Mouse (Mus musculus) stomach, postnatal 0 days (tissue): ENCODE data around the gene Acsl3. TPM values are rescaled to one million over a fixed set of nuclear protein-coding genes. Genes with fewer than 3 reads are reported as not detected.
A peak's percentile ranks its signal among the peaks of the same experiment; 100 is the strongest.

Source experiments
- ATAC-seq: fragments of 200-750 bp; cut with Nextera tagmentation; 2 replicates; pipeline ENCODE4 v1.8.0; 2017; ENCODE audit not compliant: low FRiP score, low TSS enrichment
- DNase-seq: peaks from one replicate; pipeline ENCODE4 v3.0.0-alpha.2; 2016; ENCODE audit warnings: low spot score
- H3K27ac ChIP-seq: fragments of 300-500 bp; sonication (generic); replicated peaks from 2 replicates; pipeline ENCODE4 v1.5.1; 2014; ENCODE audit warnings: mild to moderate bottlenecking, control low read depth
- H3K27me3 ChIP-seq: fragments of 300-500 bp; sonication (generic); 2 replicates; pipeline ENCODE4 v1.6.1; 2014; ENCODE audit warnings: low read length; ENCODE audit not compliant: control insufficient read depth, insufficient read depth
- H3K36me3 ChIP-seq: fragments of 300-500 bp; sonication (generic); 2 replicates; pipeline ENCODE4 v1.6.1; 2014; ENCODE audit warnings: low read length, mixed read lengths; ENCODE audit not compliant: control insufficient read depth, insufficient read depth
- H3K4me1 ChIP-seq: fragments of 300-500 bp; sonication (generic); replicated peaks from 2 replicates; pipeline ENCODE4 v1.6.1; 2014; ENCODE audit warnings: antibody characterized with exemption; ENCODE audit not compliant: control insufficient read depth, insufficient read depth
- H3K4me2 ChIP-seq: fragments of 300-500 bp; sonication (generic); replicated peaks from 2 replicates; pipeline ENCODE4 v1.6.1; 2014; ENCODE audit warnings: low read depth, mild to moderate bottlenecking, control low read depth, moderate library complexity
- H3K4me3 ChIP-seq: fragments of 300-500 bp; sonication (generic); 2 replicates; pipeline ENCODE4 v1.5.1; 2014; ENCODE audit warnings: low read depth, low read length, control low read depth
- H3K9ac ChIP-seq: fragments of 300-500 bp; sonication (generic); 2 replicates; pipeline ENCODE4 v1.6.1; 2014; ENCODE audit warnings: mild to moderate bottlenecking, low read length, control low read depth, mixed read lengths
- H3K9me3 ChIP-seq: fragments of 300-500 bp; sonication (generic); 2 replicates; pipeline ENCODE4 v1.6.1; 2016; ENCODE audit warnings: low read length; ENCODE audit not compliant: control insufficient read depth
- CTCF ChIP-seq: IDR thresholded peaks from 2 replicates; pipeline ENCODE4 v1.5.1; 2016; ENCODE audit warnings: antibody characterized with exemption, low read depth, mild to moderate bottlenecking, moderate library complexity
- EP300 ChIP-seq: optimal IDR thresholded peaks from 2 replicates; pipeline ENCODE3; 2016; ENCODE audit warnings: antibody characterized with exemption
- WGBS: fragments of 180-500 bp; shearing (Covaris S2); extraction: QIAGEN DNeasy Blood & Tissue Kit; methylation state at CpG from one replicate; pipeline ENCODE4 v1.1.7; 2014; 5-methylcytosine and 5-hydroxymethylcytosine counted together
- polyA plus RNA-seq: library from polyadenylated mRNA; unstranded; fragments of >200 nt; fragmentation: Nextera tagmentation; extraction: Ambion mirVana; gene quantifications from 2 replicates; pipeline ENCODE4 v1.2.1, GENCODE M21; 2015

Acsl3 gene
- polyA plus RNA-seq, 1 experiment from 2014 or later = 37.7 TPM

DNA sequence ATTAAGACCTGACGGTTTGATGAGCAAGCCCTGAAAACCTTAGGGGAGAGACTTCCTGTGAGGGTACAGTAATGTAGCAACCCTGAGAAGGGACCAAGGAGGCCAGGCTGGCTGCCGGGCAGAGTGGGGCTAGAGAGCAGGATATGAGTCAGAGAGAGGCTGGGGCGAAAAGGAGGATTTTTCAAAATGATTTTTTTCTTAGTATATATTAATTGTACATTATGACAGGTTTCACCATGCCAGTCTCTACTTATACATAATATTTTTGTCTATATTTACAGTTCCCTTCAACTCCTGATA, 67.5 kb downstream of the Acsl3 start:
- Histone ChIP-seq H3K9me3 (no peaks in the 10 kb centered on the region), H3K4me3 (no peak overlapping the region), H3K9ac (no peak overlapping the region), H3K4me2 (no peak overlapping the region), H3K27me3 (no peaks in the 10 kb centered on the region), H3K4me1 (no peaks in the 10 kb centered on the region), H3K27ac (no peak overlapping the region), H3K36me3 (no peaks in the 10 kb centered on the region)
- ATAC-seq = no peak
- TF ChIP-seq CTCF (no peak), EP300 (no peak)
- WGBS = 57% methylated on average over 3 of the region's 3 CpGs
- no peak for DNase-seq

DNA sequence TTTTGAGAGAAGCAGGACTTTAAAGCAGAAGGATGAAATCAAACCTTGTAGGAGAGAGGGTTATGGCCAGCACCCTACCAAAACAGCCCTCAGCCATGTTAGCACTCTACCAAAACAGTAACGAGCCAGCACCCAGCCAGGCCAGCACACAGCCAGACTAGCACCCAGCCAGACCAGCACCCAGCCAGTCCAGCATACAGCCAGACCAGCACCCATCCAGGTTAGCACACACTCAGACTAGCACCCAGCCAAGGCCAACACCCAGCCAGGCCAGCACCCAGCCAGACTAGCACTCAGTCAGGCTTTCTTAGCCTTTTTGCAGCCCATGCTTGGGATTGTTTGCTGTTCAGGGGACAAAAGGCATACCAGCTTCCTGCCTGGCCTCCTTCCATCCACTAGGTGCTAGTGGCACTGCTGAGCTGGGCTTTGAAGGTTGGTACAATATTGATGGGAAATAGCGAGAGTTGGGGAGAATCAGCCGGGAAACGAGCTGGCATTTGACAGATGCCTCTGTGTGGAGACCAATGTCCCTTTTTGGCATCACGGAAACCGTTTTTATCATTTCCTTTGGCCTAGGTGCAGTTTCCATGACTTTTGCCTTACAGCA, 68.1 kb downstream of the Acsl3 start:
- no peak overlapping the region for H3K9ac ChIP-seq
- TF ChIP-seq CTCF (peak; percentile 51), EP300 (no peak)
- no peaks in the 10 kb centered on the region for H3K27me3 ChIP-seq
- DNase-seq (no peak), ATAC-seq (no peak)
- H3K4me1 ChIP-seq = no peaks in the 10 kb centered on the region
- no peak overlapping the region for H3K4me3 ChIP-seq
- H3K27ac ChIP-seq = no peak overlapping the region
- H3K4me2 ChIP-seq = no peak overlapping the region
- H3K36me3 ChIP-seq = no peaks in the 10 kb centered on the region
- no peaks in the 10 kb centered on the region for H3K9me3 ChIP-seq
- 64% methylated on average over 6 of the region's 6 CpGs for WGBS

DNA sequence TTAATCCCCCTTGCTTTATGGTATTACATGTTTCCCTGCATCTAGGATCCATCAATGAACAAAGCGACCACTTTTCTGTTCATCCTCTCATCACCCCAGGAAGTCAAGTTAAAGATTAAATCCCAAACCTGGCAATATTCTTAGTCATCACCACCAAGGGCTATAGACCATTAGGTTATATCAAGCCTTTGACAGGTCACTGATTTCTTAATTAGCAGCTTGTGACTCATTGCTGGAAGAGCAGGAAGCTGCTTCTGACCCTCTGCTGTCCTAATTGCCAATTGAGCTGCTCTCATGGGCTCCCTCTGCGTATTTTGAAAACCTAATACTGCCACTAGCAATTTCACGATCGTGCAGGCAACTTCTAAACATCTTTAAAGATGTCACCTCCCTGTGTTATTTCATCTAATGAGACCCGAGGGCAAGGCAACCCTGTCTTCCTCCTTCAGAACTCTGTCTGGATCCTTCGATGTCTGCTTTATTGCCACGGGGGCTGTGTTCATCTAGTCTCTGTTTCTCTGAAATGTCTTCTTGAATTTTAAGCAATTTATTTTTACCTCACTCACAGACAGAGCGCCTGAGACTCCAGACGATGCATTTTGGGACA, 72.6 kb downstream of the Acsl3 start:
- Histone ChIP-seq H3K27ac (no peak overlapping the region), H3K9ac (no peak overlapping the region), H3K4me2 (no peak overlapping the region), H3K36me3 (no peaks in the 10 kb centered on the region), H3K27me3 (no peaks in the 10 kb centered on the region), H3K9me3 (no peaks in the 10 kb centered on the region), H3K4me3 (no peak overlapping the region), H3K4me1 (no peaks in the 10 kb centered on the region)
- TF ChIP-seq CTCF (no peak), EP300 (no peak)
- no peak for DNase-seq
- 81% methylated on average over 9 of the region's 9 CpGs for WGBS
- ATAC-seq = no peak

DNA sequence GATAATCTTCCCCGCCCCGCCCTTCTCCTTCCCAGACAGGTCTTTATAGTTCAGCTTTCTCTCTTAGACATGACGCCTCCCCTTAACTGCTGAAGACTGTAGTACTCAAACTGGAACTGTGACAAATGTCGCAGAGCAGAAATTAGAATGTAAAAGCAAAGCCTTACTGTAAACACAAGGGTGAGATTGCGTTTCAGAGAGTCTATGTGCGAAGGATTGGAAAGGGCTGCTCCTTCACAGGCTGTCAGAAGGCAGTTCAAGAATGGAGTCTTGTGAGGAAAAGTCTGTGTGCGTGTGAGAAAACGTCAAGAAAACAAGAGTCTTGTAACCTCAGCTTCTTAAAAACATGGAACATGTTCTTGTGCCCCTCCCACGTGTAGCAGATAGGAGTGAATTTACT, 74.7 kb downstream of the Acsl3 start:
- no peak overlapping the region for H3K4me3 ChIP-seq
- H3K27ac ChIP-seq = no peak overlapping the region
- TF ChIP-seq EP300 (no peak), CTCF (no peak)
- ATAC-seq = no peak
- no peaks in the 10 kb centered on the region for H3K9me3 ChIP-seq
- no peaks in the 10 kb centered on the region for H3K27me3 ChIP-seq
- H3K4me1 ChIP-seq = no peaks in the 10 kb centered on the region
- H3K9ac ChIP-seq = no peak overlapping the region
- no peak overlapping the region for H3K4me2 ChIP-seq
- WGBS = 65% methylated on average over 9 of the region's 9 CpGs
- no peak for DNase-seq
- H3K36me3 ChIP-seq = no peaks in the 10 kb centered on the region

DNA sequence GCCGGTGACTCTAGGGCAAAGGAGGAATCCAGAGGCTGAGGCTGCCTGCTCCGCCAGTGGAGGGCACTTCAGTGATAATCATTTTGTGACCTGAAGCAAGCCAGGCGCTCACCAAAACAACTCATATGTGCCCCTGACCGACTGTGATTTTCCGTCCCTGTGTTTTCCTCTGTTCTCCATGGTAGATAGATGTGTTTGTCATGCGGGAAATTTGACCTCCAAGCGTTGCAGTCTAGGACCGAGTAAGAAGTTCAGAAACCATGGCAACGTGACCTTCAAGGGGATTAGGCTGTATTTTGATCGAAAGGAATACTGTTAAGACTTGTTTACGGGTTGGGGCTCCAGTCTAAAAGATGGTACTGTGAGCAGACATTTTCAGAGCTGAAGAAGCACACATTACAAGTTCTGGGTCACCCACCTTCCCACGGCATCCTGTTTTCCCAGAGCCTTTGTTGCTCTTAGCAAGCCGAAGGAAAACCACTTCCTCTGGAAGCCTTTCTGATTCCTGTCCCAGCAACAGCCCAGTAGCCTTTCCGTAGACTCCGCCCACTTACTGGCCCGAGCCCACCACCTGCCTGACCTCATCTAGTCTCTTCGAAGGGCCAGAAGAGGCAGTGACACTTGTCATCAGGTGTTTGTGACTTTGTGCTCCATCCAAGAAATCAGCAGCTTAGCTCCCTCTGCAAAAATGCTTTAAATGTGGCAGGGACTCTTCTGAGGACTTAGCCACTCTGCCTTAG, 76.8 kb downstream of the Acsl3 start:
- ATAC-seq (no peak), DNase-seq (no peak)
- TF ChIP-seq CTCF = no peak
- TF ChIP-seq EP300 = no peak
- WGBS = 64% methylated on average over 17 of the region's 17 CpGs
- H3K4me2 ChIP-seq = no peak overlapping the region
- H3K27me3 ChIP-seq = no peaks in the 10 kb centered on the region
- H3K36me3 ChIP-seq = no peaks in the 10 kb centered on the region
- H3K4me3 ChIP-seq = no peak overlapping the region
- no peaks in the 10 kb centered on the region for H3K9me3 ChIP-seq
- H3K4me1 ChIP-seq = no peaks in the 10 kb centered on the region
- no peak overlapping the region for H3K27ac ChIP-seq
- no peak overlapping the region for H3K9ac ChIP-seq

DNA sequence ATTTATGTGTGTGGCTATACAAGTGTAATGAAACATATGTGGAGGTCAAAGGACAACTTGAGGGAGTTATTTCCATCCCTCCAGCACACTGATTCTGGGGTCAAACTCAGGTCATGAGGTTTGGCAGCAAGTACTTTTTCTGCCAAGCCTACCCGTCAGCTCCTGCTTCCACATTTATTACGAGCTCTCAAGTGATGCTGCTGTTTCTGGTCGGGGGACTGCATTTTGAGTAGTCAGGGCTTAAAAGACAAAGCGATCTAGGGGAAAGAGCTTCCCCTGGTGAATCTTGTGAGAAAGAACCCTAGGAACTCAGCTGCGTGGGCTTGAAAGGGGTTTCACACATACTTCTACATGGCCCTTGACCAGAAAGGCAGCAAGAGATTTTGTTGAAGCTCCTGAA, 80.0 kb downstream of the Acsl3 start:
- DNase-seq = no peak
- Histone ChIP-seq H3K27ac (no peak overlapping the region), H3K36me3 (no peaks in the 10 kb centered on the region), H3K4me2 (no peak overlapping the region), H3K4me3 (no peak overlapping the region), H3K9ac (no peak overlapping the region), H3K4me1 (no peaks in the 10 kb centered on the region), H3K9me3 (no peaks in the 10 kb centered on the region), H3K27me3 (no peaks in the 10 kb centered on the region)
- TF ChIP-seq CTCF (no peak), EP300 (no peak)
- WGBS = 51% methylated on average over 5 of the region's 5 CpGs
- no peak for ATAC-seq
